Comparison of ENCODE assay signal across 8 mouse cellular contexts in the genomic region with DNA sequence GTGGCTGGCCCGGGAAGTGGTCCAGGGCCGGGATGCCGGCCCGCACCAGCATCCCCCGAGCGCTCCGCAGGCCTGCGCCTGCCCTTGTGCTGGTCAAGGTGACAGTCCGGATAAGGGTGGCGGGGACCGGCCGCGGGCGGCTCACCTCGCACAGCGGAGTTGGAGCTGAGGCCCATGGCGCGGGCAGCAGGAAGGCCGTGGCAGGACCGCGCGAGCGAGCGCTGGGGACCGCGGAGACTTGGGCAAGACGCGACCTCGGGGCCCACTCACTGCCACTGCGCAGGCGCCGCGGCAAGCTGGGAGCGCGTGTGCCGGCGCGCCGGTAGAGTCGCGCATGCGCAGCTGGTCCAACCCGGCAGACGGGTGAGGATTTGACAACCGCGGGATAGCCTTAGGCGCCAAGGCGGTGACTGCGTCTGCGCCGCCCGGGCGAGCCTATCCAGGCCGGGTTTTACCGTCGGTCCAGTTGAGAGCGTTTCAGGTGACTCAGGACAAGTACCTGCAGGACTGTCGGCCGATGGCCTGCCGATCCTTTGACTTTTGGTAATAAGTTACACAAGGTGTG. TPM values are rescaled to one million over a fixed set of nuclear protein-coding genes. Genes with fewer than 3 reads are reported as not detected.
A peak's percentile ranks its signal among the peaks of the same experiment; 100 is the strongest.
DNase-seq lines count a peak whose midpoint lies in the region; ATAC-seq and TF ChIP-seq lines count a peak whose summit lies in the region.

A gene (minus strand): TSS at position 376 of the 565 bp plus-strand sequence.

- peak within 1 kb of the TSS; percentile 93 for H3K9ac ChIP-seq in ES-E14 (ENCODE audit: insufficient read depth, low read depth, low read length, poor library complexity, severe bottlenecking)
- peak within 1 kb of the TSS; percentile 94 for H3K9ac ChIP-seq in forebrain, embryonic 16.5 days (replicated peaks; ENCODE audit: low read depth, low read length)
- peak within 1 kb of the TSS; percentile 68 for H3K9ac ChIP-seq in lung, embryonic 14.5 days

- peak within 1 kb of the TSS; percentile 92 for H3K4me3 ChIP-seq in ES-E14 (ENCODE audit: insufficient read depth in 1 of 2, low read depth in 1 of 2, low read length in 2 of 2, poor library complexity in 1 of 2, severe bottlenecking in 1 of 2)
- H3K4me3 ChIP-seq in forebrain, embryonic 16.5 days (replicated peaks; ENCODE audit: low read length), result peak within 1 kb of the TSS; percentile 96
- peak within 1 kb of the TSS; percentile 99 for H3K4me3 ChIP-seq in layer of hippocampus, adult 2 months
- H3K4me3 ChIP-seq in lung, embryonic 14.5 days (ENCODE audit: low read depth, low read length), result peak within 1 kb of the TSS; percentile 81
- peak within 1 kb of the TSS; percentile 88 for H3K4me3 ChIP-seq in olfactory bulb, adult 2 months (ENCODE audit: insufficient read depth, low read depth, low read length)
- H3K4me3 ChIP-seq in thymus, adult 2 months (ENCODE audit: control insufficient read depth, insufficient read depth, low read length), result peak within 1 kb of the TSS; percentile 83

- H3K36me3 ChIP-seq in ES-E14 (ENCODE audit: control insufficient read depth, insufficient read depth, low read length, poor library complexity, severe bottlenecking), result peaks cover 5% of the 10 kb centered on the region; the same call in 1 of the 2 replicates
- no peaks in the 10 kb centered on the region for H3K36me3 ChIP-seq in forebrain, embryonic 16.5 days (ENCODE audit: control insufficient read depth, insufficient read depth)
- H3K36me3 ChIP-seq in lung, embryonic 14.5 days (ENCODE audit: insufficient read depth), result no peaks in the 10 kb centered on the region
- no peaks in the 10 kb centered on the region for H3K36me3 ChIP-seq in thymus, adult 2 months (ENCODE audit: control insufficient read depth, insufficient read depth, low read length)

- peak; percentile 83 for ATAC-seq in forebrain, embryonic 16.5 days
- ATAC-seq in lung, embryonic 14.5 days (ENCODE audit: insufficient read depth), result peak; percentile 78

- peaks cover 3 to 15% of the 10 kb centered on the region in 2 experiments; a peak in 3 of 4 replicates for H3K4me1 ChIP-seq in ES-E14 (ENCODE audit: control insufficient read depth in 2 of 2, insufficient read depth in 2 of 2, low read length in 2 of 2, poor library complexity in 1 of 2)
- H3K4me1 ChIP-seq in forebrain, embryonic 16.5 days (replicated peaks; ENCODE audit: control insufficient read depth, insufficient read depth, low read length), result peaks cover 40% of the 10 kb centered on the region
- peaks cover 7% of the 10 kb centered on the region; the same call in 1 of the 2 replicates for H3K4me1 ChIP-seq in lung, embryonic 14.5 days (ENCODE audit: insufficient read depth)
- peaks cover 23% of the 10 kb centered on the region for H3K4me1 ChIP-seq in olfactory bulb, adult 2 months (ENCODE audit: control insufficient read depth, insufficient read depth, low read length)
- peaks cover 22% of the 10 kb centered on the region for H3K4me1 ChIP-seq in thymus, adult 2 months (replicated peaks; ENCODE audit: control insufficient read depth, insufficient read depth, low read length)

- peak; percentile 54 for TF ChIP-seq POLR2A in olfactory bulb, adult 2 months (IDR thresholded peaks at IDR 0.05; ENCODE audit: insufficient read depth, low read depth, low read length)
- 0 out of 2 replicates have a peak, but pooled peaks have one; percentile 50 for TF ChIP-seq POLR2A in thymus, adult 2 months (IDR thresholded peaks at IDR 0.05; ENCODE audit: control insufficient read depth, extremely low read depth, insufficient read depth, low read length, poor library complexity)

- H3K4me2 ChIP-seq in forebrain, embryonic 16.5 days (ENCODE audit: low read length), result peak within 1 kb of the TSS; percentile 70
- H3K4me2 ChIP-seq in lung, embryonic 14.5 days, result peak within 1 kb of the TSS; percentile 82

- intact Hi-C loops in heart, postnatal 36 days (cut with DNase I), result loop anchor here (5.0 kb wide), 1 partner anchor 107 kb away; a partner anchor contains a TSS

- peak within 1 kb of the TSS; percentile 77 for H3K27ac ChIP-seq in ES-E14 (ENCODE audit: insufficient read depth, low read depth, low read length, poor library complexity, severe bottlenecking)
- H3K27ac ChIP-seq in forebrain, embryonic 16.5 days (ENCODE audit: low read length), result peak within 1 kb of the TSS; percentile 50
- H3K27ac ChIP-seq in layer of hippocampus, adult 2 months, result peak within 1 kb of the TSS; percentile 97
- H3K27ac ChIP-seq in lung, embryonic 14.5 days (ENCODE audit: low read depth), result peak within 1 kb of the TSS; percentile 36; the same call in 1 of the 2 replicates
- peak within 1 kb of the TSS; percentile 66 for H3K27ac ChIP-seq in olfactory bulb, adult 2 months (ENCODE audit: insufficient read depth, low read depth, low read length)
- H3K27ac ChIP-seq in thymus, adult 2 months (ENCODE audit: control insufficient read depth, insufficient read depth, low read length), result no peak within 1 kb of the TSS

- no peak for TF ChIP-seq CTCF in layer of hippocampus, adult 2 months (conservative IDR thresholded peaks at IDR 0.05)
- no peak for TF ChIP-seq CTCF in lung, embryonic 14.5 days (IDR thresholded peaks at IDR 0.05; ENCODE audit: low read depth)
- TF ChIP-seq CTCF in olfactory bulb, adult 2 months (IDR thresholded peaks at IDR 0.05; ENCODE audit: insufficient read depth, low read depth, low read length), result no peak
- no peak for TF ChIP-seq CTCF in thymus, adult 2 months (IDR thresholded peaks at IDR 0.05; ENCODE audit: borderline replicate concordance, control insufficient read depth, extremely low read depth, insufficient read depth, low read length, poor library complexity)

- in situ Hi-C loops in ES-E14 (cut with MboI; ENCODE audit: low sequenced_read_pairs in 2 of 2, unreplicated experiment in 2 of 2), result no loop called here

- H3K27me3 ChIP-seq in forebrain, embryonic 16.5 days (replicated peaks; ENCODE audit: control insufficient read depth, insufficient read depth, low read length), result no peaks in the 10 kb centered on the region
- H3K27me3 ChIP-seq in lung, embryonic 14.5 days (ENCODE audit: insufficient read depth, low read length), result no peaks in the 10 kb centered on the region
- no peaks in the 10 kb centered on the region for H3K27me3 ChIP-seq in thymus, adult 2 months (ENCODE audit: control insufficient read depth, insufficient read depth, low read length)

- DNase-seq in ES-E14 (ENCODE audit: low read depth, low spot score), result peak; percentile 88
- peak; percentile 98 for DNase-seq in cerebellum, adult 11-12 months
- peak; percentile 92 to 95 for DNase-seq in heart, postnatal 36 days
- DNase-seq in layer of hippocampus, adult 2 months (ENCODE audit: low spot score in 2 of 2), result peak; percentile 94 to 95
- DNase-seq in lung, embryonic 14.5 days, result peak; percentile 96
- peak; percentile 89 for DNase-seq in thymus, adult 2 months

- no peaks in the 10 kb centered on the region for H3K9me3 ChIP-seq in ES-E14 (ENCODE audit: control insufficient read depth, insufficient read depth, low read depth, low read length)
- no peaks in the 10 kb centered on the region for H3K9me3 ChIP-seq in forebrain, embryonic 16.5 days (ENCODE audit: control insufficient read depth, low read length)
- no peaks in the 10 kb centered on the region for H3K9me3 ChIP-seq in lung, embryonic 14.5 days (ENCODE audit: low read depth, low read length)

- under 1% methylated on average over 60 of the region's 60 CpGs for WGBS in forebrain, embryonic 16.5 days
- WGBS in lung, embryonic 14.5 days, result 0% methylated on average over 51 of the region's 60 CpGs
- WGBS in olfactory bulb, adult 2 months, result under 1% methylated on average over 59 of the region's 60 CpGs
- WGBS in thymus, adult 2 months, result under 1% methylated on average over 60 of the region's 60 CpGs

TF ChIP-seq in ES-E14, 5 proteins besides CTCF, POLR2A, EP300 and RAD21:
- TF ChIP-seq ZNF384 (IDR thresholded peaks at IDR 0.05; ENCODE audit: low read depth, low read length) (no peak), HCFC1 (IDR thresholded peaks at IDR 0.05; ENCODE audit: borderline replicate concordance, insufficient read depth, low read length) (no peak; the same call in none of the 2 replicates), CHD2 (IDR thresholded peaks at IDR 0.05; ENCODE audit: low read depth, low read length) (no peak), ZC3H11A (IDR thresholded peaks at IDR 0.05; ENCODE audit: borderline replicate concordance, low read depth, low read length) (no peak), MAFK (IDR thresholded peaks at IDR 0.05; ENCODE audit: insufficient read depth, low read depth, low read length) (no peak)
TF ChIP-seq in ES-E14: peak in this region for 0.

RNA-seq across cellular contexts. Expression of the gene that starts here (rescaled TPM):
- 158 and 281 TPM in 2 replicates for total RNA-seq in ES-E14 (2012; rRNA removed)
- 242 and 252 TPM in 2 replicates for polyA plus RNA-seq in forebrain, embryonic 16.5 days (2015; fragmentation: Nextera tagmentation; extraction: Ambion mirVana)
- total RNA-seq in heart, postnatal 36 days (2021), result 100 to 1,000 TPM; 313 to 328 TPM
- 100 to 1,000 TPM; 121 to 136 TPM for total RNA-seq in layer of hippocampus, adult 2 months (2021)
- 93.7 and 94.5 TPM in 2 replicates for polyA plus RNA-seq in lung, embryonic 14.5 days (2014; fragmentation: Nextera tagmentation; extraction: Ambion mirVana)
- not detected in 2 replicates for polyA plus RNA-seq in olfactory bulb, adult 2 months (2012; ENCODE audit: insufficient read depth, insufficient read length, low replicate concordance, missing spikeins)
- polyA plus RNA-seq in thymus, adult 2 months (2012; rRNA removed), result 34.2 and 35.1 TPM in 2 replicates

Comparison
In these comparisons a context has a peak if more than half of its experiments do, and no peak if none do; other contexts are left out.
1. RNA of the gene that starts here (polyA plus RNA-seq): 242 to 252 TPM in forebrain, embryonic 16.5 days, 93.7 to 94.5 TPM in lung, embryonic 14.5 days and 34.2 to 35.1 TPM in thymus, adult 2 months; not detected in olfactory bulb, adult 2 months; every median in the first group is over 10 times any median in the second.
2. Peak in every context shown above with its lines, with median percentiles within 50 percentile points of each other: DNase-seq, H3K4me3 ChIP-seq and H3K9ac ChIP-seq.